Mouse (Mus musculus) cortical plate, adult 2 months (tissue): ENCODE measurements around the gene Krtap1-3.

Experiments used
- CTCF ChIP-seq: fragments of 200-500 bp; IDR thresholded peaks from 2 replicates; pipeline ENCODE4 v1.5.1; 2011; ENCODE audit warnings: mild to moderate bottlenecking, control low read depth, low read length; ENCODE audit not compliant: insufficient read depth; ENCODE audit errors: extremely low read depth
- POLR2A ChIP-seq: fragments of 200-500 bp; IDR thresholded peaks from 2 replicates; pipeline ENCODE4 v1.6.1; 2011; ENCODE audit warnings: mild to moderate bottlenecking, low read length, control low read depth; ENCODE audit not compliant: insufficient read depth; ENCODE audit errors: extremely low read depth

GRCm38 (mm10) chr11:99585096-99585495, 6.0 kb downstream of the Krtap1-3 start:
- TF ChIP-seq CTCF (no peak), POLR2A (no peak)
